Mouse (Mus musculus): ENCODE measurements around the gene Erf. TPM values are rescaled to one million over a fixed set of nuclear protein-coding genes. Genes with fewer than 3 reads are reported as not detected.
A peak's percentile ranks its signal among the peaks of the same experiment; 100 is the strongest.

The Erf gene
- total RNA-seq, 2 experiments from 2014 or later = 5.7 to 7.3 TPM

DNA sequence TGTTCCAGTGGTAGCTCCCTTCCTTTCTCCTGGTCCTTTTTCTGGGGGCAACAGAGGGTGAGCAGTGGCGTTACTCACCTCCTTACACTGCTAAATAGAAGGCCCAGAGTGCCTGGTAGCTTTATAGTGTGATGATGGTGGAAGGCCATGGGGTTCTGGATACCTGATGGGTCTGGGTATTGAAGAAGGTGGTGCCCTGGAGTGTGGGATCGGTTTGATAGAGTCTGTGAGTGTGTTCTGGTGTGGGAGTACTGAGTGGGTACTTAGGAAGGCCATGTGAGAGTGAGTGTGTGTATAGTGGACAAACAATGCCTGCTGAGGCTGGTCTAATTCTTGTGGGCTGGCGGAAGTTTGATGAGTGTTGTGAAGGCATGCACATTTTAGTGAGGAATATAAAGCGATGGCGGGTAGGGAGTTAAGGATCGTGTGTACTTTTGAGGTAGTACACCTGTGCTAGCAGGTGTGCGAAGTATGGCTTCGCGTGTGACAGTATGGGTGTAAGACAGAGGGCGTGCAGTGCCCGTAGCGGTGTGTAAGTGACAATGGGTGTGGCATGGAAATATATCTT is 30.7 kb upstream of the Erf start:
- DNase-seq (ENCODE audit: low spot score) = no peak

DNA sequence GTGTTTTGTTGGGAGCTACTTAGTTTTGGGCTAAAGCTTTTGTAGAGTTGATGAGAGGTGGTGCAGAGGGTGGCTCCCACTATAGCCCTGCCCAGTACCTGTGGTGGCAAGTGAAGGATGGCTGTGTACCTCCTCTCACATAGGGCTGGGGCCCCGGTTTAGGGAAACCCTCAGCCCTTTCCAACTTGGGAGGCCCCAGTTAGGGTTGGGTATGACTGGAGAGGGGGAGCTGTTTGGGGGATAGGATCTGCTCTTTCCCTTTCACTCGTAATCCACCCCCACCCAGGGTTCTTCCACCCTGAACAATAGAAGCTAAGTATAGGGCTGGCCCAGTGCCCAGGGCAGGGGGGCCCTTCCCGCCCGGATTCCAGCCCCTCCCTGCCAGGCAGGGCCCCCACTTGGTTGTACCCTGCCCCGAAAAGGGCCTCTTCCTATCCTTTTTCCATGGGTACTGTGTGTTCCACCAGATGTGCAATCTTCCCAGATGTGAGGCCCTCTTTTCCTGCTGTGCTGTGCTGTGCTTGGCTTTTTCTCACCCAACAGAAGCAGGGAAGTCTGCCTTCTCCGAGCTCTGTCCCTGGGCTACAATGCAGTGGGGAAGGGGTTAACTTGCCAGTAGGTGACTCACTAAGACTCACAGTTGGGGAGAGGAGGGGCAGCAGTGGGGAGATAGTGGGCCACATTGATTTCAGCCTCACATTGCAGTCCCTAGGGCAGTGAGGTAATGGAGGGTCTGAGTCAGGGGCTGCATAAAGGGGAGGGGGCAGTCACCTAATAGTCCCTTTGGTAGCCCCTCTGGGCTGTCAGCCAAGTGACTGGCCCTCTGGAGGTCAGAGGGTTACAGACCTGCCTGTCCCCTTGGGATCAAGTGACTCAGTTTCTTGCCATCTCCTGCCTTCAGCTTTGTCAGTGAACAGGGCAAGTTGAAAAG is 29.6 kb upstream of the Erf start:
- peak; percentile 52 for DNase-seq (ENCODE audit: low spot score)

DNA sequence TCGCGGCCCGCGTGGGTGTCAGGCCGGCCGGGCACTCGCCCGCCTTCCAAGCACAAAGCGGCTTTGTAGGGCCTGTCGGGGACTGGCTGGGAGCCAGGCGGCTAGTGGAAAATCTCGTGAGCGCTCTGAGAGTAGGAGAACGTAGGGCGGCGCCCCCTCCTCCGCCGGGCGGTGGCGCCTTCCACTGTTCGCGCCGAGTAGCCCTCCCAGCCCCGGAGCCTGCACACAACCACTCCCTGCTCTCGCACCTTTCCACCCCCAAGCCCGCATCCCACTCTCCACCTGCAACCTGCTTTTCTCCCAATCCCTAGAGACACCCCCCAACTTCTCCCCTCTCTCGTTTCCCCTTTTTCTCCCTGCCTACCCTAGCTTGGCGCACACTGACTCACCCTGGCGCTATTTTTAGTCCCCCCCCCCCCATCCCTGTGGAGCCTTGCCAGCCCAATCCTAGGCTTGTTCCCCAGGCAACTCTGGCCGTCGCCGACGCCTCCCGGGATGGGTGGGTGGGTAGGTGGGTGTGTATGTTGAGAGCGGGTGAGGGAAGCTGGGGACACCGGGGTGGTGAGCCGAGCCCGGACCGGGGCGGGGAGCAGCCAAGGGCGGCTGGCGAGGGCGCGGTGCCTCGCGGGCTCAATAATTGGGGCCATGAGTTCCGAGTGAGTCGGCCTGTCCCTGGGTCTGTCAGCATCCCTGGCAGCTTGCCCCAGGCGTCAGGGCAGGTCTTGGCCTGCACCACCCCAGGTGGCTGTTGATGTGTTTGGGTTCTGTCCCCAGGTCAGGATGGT is 28.7 kb upstream of the Erf start:
- DNase-seq (ENCODE audit: low spot score) = peak; percentile 84

DNA sequence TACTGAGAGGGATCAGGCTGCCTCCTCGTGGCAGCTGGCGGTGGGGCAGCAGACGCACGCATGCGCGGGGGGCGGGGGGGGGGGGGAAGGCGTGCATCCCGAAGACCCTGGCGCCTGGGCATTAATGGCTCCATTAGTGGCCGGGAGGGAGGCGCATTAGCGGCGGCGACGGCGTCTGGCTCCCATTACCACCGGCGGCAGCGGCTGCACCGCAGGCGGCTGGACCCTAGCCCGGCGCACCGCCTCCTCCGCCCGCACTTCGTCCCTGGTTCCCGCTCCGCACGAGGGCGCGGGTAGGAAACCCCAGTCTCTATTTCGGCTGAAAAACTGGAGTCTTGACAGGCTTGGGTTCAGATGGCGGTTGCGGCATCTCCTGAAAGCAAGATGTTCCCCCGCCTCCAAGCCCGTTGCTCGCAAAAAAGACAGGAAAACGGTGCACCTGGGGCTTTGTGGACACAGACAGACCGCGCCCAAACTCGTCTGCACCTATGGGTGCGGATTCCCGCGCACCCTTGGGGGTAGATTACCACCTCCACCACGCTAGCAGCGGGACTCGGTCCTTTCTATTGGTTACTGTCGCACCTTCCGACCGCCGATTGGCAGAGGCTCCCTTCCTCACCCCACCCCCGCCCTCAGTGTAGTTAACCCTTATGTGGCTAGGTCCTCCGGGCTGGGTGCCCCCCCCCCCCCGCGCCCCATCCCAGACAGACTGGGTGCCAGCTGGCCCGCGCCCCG is 27.9 kb upstream of the Erf start:
- peak; percentile 70 for DNase-seq (ENCODE audit: low spot score)

DNA sequence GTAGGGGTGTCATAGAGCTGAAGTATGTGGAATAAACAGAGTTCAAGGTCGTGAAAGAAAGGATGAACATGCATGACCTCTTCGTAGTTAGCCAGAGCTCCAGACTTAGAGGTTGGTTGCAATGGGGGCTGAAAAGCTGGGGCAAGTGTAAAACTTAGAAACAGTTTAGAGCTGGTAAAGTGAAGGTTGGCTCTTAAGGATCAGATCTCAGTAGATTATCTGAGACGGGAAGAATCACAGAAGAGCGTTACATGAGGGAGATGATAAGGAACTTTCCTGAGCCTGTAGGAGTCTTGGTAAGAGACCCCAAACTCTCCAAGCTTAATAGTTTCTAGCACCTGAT is 27.4 kb upstream of the Erf start:
- no peak for DNase-seq (ENCODE audit: low spot score)

DNA sequence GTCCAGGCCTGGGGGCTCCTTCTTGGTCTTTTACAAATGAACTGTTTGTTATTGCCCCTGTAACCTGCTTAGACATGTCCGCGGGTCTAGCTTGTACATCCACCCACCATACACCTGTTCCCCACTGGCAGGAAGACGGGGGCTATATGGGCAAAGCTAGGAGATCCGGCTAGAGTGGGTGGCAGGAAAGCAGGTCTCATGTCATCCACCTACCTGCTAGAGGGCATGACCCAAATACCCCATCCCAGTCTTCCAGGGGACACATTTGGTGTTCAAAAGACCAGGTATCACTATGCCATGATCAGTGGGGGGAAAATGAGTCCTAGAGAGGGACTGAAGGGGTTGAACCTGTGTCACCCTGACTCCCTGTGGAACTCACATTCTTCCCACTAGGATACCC is 26.8 kb upstream of the Erf start:
- DNase-seq (ENCODE audit: low spot score) = no peak

DNA sequence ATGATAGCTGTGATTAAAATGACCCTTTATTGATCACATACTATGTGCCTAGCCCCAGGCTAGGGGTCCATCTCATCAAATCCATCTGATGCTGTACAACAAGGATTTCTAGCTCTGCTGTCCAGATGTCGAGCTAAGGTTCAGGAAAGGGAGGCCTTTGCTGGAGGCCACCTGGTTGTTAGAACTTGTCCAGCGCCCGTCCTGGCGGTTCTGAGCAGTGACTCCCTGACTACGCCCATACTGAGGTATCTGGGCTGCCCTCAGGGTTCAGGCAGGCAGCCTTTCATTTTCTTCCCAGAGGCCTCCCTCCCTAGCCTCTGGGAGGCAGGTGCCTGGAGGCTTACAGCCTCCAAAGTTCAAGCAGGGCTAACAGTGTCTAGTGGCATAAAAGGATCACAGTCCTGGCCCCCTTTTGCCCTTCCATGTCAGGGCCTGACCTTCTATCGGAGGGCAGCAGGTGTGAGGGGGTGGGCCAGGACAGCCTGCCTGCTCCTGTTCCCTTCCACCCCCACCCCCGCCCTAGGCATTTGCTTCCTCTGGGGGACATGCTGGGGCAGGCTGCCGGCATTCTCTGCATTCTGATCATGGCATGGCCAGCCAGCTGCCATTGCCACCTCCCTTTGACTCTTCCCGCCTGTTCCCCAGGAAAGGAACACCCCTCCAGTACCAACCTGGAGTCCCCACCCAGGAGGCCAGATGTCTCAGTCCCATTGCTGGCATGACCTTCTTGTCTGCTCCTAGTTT is 25.2 kb upstream of the Erf start:
- no peak for DNase-seq (ENCODE audit: low spot score)

DNA sequence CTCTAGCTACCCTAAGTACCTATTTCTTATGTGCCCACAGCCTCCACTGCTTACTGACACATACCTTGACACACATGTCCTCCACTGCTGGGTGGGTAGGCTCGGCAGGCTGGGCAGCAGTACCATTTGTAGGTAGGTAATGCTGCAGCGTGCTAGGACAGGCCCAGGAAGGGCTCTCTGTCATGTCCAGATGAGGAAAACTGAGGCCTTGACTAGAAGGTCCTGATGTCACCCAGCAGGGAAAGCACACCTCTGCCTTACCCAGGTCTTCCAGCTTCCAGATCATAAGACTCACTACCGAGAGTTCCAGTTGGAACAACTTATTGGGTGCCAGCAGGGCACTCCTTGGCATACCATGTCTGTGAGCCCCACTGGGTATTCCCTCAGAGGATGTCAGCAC is 24.4 kb upstream of the Erf start:
- DNase-seq (ENCODE audit: low spot score) = no peak

DNA sequence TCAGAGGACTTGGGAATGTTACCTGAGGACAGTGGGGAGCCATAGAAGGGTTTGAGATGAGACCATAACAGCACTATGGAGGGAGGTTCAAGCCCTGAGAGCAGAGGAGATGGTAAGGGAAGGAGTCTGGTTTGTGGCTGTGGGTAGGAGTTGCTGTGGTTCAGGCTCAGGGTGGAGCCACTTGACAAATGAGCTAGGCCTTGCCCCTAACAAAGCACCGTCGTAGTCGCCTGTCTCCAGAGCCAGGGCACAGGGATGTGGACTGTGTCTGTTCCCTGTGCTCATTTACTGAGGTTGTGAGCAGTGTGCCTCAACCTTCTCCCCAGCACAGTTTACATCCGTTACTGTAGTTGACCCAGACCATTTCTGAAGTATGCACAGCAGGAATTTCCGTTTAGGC is 24.0 kb upstream of the Erf start:
- no peak for DNase-seq (ENCODE audit: low spot score)

DNA sequence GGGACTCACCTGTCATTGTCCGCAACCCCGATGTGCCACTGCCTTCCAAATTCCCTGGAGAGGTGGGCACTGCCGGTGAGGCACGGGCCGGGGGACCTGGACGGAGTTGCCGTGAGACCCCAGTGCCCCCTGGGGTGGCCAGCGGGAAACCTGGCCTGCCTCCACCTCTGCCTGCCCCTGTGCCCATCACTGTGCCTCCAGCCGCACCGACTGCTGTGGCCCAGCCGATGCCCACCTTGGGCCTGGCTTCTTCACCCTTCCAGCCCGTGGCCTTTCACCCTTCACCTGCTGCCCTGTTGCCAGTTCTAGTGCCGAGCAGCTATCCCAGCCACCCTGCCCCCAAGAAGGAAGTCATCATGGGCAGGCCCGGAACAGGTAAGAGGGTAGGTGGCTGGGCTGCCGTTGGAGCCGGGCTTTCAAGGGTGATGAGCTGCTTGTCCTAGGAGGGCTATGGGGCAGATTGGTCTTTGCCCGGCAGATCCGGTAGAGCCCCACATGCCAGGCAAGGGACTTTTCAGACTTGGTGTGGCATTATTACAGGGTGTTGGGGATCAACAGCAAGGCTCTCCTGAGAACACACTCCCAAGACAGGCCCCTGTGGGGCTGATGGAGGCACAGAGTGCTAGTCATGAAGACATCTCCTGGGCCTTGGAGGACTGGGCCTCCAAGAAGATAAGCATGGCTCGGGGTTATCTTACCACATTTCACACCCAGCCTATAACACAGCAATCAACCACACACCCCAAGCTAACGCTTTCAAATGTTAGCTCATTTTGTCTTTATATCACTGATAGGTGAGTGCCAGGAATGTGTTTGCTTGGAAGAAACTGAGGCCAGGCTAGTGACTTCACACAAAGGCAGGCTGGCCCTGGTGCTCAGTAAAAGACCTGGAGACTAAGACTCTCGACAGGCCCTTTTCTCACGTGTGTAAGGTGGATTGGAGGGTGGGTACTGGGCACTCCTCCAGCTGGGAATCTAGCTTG is 23.0 kb upstream of the Erf start:
- no peak for DNase-seq (ENCODE audit: low spot score)

DNA sequence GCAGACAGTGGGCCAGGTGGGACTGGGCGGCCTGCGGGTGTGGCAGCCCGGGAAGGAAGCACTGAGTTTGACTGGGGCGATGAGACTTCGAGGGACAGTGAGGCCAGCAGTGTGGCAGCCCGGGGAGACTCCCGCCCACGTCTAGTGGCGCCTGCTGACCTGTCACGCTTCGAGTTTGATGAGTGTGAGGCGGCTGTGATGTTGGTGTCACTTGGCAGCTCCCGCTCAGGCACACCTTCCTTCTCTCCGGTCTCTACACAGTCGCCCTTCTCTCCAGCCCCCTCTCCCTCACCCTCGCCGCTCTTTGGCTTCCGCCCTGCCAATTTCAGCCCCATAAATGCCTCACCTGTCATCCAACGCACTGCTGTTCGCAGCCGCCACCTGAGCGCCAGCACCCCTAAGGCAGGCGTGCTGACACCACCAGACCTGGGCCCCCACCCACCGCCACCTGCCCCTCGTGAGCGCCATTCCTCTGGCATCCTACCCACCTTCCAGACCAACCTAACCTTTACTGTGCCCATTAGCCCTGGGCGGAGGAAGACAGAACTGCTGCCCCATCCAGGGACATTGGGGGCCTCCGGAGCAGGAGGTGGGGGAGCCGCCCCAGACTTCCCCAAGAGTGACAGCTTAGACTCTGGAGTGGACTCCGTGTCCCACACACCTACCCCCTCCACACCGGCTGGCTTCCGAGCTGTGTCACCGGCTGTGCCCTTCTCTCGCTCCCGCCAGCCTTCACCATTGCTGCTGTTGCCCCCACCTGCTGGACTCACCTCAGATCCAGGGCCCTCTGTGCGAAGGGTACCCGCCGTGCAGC is 22.1 kb upstream of the Erf start:
- no peak for DNase-seq (ENCODE audit: low spot score)

DNA sequence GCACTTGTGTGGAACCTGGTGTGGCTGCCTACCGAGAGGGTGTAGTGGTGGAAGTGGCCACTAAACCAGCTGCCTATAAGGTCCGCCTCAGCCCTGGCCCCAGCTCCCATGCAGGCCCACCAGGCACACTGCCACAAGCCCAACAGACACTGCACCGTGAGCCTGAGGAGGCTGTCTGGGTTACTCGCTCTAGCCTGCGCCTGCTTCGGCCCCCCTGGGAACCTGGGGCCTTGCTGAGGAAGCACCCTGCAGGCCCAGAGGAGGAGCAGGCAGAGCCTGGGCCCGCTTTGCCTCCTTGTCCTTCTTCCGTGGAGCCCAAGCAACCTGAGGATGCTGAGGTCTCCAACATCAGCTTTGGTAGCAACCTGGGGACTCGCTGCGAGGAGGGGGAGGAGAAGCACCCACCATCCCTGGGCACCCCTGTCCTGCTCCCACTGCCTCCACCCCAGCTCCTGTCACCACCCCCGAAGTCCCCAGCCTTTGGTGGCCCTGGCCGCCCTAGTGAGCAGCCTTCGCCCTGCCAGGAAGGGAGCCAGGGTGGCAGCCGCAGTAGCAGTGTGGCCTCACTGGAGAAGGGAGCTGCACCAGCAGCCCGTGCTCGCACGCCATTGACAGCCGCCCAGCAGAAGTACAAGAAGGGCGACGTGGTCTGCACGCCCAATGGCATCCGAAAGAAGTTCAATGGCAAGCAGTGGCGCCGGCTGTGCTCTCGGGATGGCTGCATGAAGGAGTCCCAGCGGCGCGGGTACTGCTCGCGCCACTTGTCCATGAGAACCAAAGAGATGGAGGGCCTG is 21.3 kb upstream of the Erf start:
- no peak for DNase-seq (ENCODE audit: low spot score)

DNA sequence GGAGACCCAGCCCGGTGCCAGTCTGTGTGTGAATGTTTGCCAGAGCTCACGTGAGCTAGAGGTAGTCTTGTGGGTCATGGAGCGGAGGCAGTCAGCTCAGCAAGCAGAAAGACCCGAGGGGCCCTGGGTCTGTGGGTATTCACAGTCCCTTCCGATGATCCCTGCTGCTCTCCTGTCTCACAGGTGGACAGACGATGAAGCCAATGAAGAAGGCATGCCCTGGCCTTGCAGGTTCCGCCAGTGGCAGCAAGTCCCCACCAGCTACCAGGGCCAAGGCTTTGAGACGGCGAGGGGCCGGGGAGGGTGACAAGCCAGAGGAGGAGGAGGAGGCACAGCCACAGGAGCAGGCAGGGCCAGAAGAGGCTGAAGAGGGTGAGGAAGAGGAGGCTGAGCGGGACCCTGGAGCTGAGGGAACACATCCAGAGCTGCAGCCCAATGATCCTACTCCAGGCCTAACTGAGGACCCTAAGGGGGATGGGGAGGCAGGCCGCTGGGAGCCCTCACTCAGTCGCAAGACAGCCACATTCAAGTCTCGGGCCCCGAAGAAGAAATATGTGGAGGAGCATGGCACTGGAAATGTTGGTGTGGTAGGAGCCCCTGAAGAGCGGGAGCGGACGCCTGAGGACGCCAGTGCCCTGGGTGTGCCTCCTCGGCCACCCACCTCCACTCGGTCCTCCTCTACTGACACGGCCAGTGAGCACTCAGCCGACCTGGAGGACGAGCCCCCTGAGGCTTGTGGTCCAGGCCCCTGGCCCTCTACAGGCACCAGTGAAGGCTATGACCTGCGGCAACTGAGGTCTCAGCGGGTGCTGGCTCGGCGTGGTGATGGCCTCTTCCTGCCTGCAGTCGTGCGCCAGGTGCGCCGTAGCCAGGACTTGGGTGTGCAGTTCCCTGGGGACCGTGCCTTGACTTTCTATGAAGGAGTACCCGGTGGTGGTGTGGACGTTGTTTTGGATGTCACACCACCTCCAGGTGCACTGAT is 20.4 kb upstream of the Erf start:
- no peak for DNase-seq (ENCODE audit: low spot score)

DNA sequence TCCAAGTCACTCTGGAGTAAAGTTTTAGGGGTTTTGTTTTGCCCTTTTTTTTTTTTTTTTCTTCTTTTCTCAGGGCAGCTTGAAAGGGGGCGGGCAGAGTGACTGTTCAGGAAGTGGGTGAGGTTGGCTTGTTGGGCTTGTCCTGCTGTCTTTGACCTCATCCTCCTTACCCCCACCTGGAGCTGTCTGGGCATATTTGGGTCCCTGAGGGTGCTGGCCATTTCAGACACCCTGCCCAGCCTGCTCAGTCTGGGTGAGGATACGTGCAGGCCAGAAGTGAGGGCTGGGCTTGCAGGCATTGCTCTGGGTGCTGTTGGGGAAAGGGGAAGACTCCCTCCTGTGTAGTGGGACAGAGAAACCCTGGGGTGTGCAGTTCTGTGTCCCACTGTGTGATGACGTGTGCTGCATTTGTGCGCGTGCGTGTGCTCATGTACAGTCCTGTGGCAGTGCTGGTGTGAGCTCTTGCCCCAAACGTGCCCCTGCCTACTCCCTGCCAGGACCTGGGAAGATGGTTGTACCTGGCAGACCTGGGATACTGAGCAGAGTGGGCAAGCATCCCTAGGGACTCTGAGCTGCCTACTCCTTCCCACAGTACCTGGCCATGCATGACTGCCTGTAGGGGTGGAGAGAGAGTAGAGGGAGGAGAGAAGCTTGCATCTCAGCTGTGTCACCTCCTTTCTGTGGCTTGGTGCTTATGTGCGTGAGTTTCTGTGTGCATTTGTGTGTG is 19.1 kb upstream of the Erf start:
- DNase-seq (ENCODE audit: low spot score) = no peak

DNA sequence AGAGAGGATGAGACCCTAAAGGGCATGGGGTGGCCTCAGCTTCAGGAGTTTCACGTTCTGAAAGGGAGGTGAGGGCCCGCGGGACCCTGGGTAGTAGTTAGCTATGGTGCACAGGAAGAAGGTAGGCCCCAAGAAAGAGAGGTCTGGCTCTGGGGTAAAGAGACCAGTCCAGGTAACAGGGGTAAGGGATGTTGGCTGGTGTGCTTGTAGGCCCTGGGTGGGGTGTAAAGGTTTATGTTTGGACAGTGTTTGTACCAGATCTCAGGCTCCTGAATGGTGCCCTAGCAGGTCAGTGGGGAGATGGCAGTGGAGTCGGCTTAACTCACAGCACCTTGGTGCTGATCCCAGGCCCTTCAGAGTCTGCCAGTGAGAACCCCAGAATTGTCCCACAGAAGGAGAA is 18.5 kb upstream of the Erf start:
- DNase-seq (ENCODE audit: low spot score) = no peak

DNA sequence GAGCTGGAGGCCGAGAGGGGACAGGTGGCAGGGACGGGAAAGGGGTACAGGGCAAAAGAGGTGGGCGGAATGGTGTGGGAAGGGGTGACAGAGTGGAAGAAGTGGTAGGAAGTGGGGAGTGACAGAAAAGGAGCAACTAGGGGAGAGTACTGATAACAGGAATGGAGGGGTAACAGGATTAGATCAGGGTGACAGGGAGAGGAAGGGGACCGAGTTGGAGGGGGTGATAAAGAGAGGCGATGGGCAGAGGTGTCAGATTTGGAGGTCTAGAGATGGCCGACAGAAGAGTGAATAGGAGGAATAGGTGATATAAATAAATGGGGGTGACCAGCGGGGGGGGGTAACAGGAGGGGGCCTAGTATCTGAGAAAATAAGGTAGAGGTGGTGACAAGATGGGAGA is 18.0 kb upstream of the Erf start:
- DNase-seq (ENCODE audit: low spot score) = no peak

Measured in gastrocnemius, adult 18-20 months (tissue).